Mouse (Mus musculus): ENCODE measurements around the gene Zfp281.

Zfp281 gene

DNA sequence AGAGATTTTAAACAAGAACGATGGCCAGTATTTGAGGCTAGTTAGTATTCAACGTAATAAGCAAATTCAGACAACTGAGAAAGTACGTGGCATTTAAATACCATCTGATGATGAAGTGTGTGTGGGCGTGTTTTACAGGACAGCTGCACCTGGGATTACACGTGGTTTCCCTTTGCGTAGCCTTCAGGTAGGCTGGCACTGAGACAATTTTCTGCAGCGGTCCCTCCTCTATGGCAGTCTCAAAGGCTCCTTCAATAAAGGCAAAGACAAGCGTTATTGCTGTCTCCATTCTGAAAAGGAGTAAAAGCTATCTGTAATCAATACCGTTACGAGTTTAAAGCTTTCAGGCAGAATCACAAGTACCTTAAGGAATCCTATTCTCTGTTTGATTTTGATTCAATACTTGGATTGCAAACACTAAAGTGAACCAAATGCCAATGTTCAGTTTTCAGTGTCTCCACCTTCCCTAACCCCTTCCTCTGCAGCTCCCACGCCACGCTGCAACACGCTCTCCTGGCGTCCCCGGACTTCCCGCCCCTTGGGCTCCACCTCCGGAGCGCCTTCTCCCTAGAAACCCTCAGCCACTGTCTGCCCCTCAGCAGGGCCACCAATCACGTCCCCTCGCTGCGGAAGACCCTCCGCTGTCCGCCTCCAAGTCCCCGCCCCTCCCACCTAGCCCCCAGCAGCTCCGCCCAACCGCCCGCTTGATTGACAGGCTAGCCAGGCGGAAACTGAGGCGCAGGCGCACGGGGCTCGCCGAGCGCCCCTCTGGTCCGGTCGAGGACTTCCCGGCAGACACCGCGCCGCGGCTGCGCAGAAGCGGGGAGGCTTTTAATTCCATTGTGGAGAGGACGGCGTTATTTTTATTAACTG, at the start of gene Zfp281:
Zfp281 (plus strand) TSS at position 756 of the 873 bp plus-strand sequence.
- ATAC-seq (ENCODE audit: insufficient number of reproducible peaks, low FRiP score, low TSS enrichment) = peak; percentile 93

DNA sequence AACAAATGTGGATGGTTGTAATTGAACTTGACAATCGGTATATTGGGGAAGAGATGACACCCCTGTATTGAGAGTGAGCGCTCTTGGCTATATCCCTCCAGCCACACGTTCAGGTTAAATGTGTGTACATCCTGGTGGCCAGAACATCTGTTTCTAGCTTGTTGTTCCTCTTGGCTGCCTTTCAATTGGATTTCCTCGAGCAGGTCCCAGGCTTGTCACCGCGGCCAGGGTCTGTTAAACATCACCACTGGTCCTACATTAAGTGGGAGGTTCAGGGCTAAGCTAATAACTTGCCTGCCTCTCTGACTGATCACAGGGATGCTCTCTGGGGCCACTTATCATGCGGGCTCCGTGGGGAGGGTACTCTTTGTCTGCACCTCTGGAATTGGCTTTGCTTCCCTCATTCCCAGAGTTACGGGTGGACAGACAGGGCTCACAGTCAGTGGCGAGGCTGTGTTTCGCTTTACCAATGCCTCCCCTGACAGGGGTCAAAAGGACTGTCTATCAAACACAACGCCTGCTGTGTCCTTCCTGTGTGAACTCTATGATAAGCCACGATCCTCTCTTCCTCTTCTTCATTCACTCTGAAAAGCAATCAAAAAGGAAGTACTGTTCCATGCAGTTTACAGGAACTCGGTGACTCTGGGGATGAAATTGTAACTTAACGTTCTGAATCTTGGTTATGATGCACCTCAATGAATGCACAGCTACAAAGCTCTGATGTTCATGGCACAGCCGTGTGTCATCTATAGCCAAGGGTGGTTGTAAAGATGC, 46.6 kb upstream of the Zfp281 start:
- ATAC-seq (ENCODE audit: insufficient number of reproducible peaks, low FRiP score, low TSS enrichment) = no peak

DNA sequence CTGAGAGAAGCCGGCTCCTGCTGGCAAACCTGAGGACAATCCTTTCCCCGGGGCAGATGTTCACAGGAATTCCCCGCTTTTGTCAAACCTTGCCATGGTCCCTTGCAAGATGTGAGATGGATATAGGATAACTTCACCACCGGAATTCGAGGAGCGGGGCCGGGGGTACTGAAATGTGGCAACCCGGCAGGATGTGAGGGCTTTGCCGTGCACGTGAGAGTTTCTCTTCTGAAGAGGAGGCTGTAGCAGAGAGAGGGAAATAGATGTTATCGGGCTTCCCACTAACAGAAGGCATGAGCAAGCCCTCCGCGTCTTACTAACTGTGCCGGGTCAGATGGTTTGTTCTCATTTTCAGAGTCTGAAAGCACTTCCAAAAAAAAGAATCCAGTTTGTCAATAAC, 45.3 kb upstream of the Zfp281 start:
- no peak for ATAC-seq (ENCODE audit: insufficient number of reproducible peaks, low FRiP score, low TSS enrichment)

- ATAC-seq (ENCODE audit: insufficient number of reproducible peaks, low FRiP score, low TSS enrichment) = no peak
These were observed 44.4 kb upstream of the Zfp281 start for GRCm38 (mm10) chr1:136580266-136580665.

GRCm38 (mm10) chr1:136581841-136582240, 42.9 kb upstream of the Zfp281 start:
- ATAC-seq (ENCODE audit: insufficient number of reproducible peaks, low FRiP score, low TSS enrichment) = no peak

GRCm38 (mm10) chr1:136587761-136588405, 36.8 kb upstream of the Zfp281 start:
- ATAC-seq (ENCODE audit: insufficient number of reproducible peaks, low FRiP score, low TSS enrichment) = no peak

GRCm38 (mm10) chr1:136588908-136589307, 35.8 kb upstream of the Zfp281 start:
- no peak for ATAC-seq (ENCODE audit: insufficient number of reproducible peaks, low FRiP score, low TSS enrichment)

DNA sequence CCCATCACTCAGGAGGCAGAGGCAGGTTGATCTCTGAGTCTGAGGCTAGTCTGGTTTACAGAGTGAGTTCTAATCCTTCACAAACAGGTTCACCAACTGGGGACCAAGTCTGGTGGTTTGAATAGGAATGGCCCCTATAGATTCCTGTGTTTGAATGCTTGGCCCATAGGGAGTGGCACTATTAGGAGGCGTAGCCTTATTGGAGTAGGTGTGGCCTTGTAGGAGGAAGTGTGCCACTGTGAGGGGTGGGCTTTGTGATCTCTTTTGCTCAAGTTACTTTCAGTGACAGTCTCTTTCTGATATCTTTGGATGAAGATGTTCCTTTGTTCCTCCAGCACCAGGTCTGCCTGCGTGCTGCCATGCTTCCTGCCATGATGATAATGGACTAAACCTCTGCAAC, 32.0 kb upstream of the Zfp281 start:
- ATAC-seq (ENCODE audit: insufficient number of reproducible peaks, low FRiP score, low TSS enrichment) = no peak

DNA sequence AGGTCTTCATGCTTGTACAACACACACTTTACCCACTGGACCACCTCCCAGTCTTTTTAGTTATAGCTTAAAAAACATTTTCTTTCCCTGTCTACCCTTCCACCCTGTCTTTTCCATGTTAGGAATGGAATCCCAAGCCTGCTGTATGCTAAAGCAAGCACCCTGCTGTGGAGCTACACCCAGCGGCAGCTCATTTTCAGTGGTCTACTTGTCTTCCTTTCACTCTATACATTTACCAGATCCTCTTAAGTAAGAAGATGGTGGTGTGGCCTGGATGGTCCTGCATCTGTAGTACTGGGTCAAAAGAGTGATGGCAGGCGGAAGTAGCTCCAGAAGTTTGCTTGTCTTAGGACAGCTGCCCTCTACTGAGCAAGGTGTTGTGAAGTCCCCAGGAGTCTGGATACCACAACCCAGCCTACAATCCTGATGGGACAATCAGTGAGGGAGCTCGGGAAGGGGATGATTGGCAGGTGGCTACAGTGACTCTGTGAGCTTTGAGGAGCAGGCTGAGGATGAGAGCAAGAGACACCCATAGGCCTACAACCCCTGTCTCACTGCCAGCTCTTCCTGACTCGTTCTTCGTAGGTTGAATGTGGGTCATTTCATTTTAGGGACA, 30.4 kb upstream of the Zfp281 start:
- no peak for ATAC-seq (ENCODE audit: insufficient number of reproducible peaks, low FRiP score, low TSS enrichment)

DNA sequence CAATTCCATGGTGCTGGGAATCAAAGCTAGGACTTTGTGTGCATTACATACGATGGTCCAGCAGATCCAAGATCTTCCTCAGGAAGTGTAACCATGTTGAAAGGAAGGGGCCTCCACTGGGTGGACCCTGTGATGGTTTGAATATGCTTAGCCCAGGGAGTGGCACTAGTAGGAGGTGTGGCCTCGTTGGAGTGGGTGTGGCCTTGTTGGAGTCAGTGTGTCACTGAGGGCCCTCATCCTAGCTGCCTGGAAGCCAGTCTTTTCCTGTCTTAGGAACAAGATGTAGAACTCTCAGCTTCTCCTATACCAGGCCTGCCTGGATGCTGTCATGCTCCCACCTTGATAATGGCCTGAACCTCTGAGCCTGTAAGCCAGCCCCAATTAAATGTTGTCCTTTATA, 27.9 kb upstream of the Zfp281 start:
- no peak for ATAC-seq (ENCODE audit: insufficient number of reproducible peaks, low FRiP score, low TSS enrichment)

DNA sequence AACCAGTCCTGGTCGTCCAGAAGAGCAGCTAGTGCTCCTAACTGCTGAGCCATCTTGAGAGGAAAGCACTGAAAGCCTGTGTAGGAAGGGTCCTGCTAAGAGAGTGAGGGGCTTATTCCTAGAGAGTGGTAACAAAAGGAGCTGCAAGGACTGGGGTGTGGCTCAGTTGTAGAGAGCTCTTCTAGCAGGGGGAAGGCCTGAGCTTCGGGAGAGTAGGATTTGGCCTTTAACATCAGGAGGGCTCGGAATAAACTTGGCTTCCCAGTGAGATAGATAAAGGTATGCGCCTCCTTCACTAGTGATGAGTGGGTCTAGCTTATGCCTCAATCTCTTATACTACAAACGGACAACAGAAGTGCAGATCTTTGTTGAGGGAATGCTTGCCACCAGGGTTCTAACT, 26.4 kb upstream of the Zfp281 start:
- no peak for ATAC-seq (ENCODE audit: insufficient number of reproducible peaks, low FRiP score, low TSS enrichment)

- ATAC-seq (ENCODE audit: insufficient number of reproducible peaks, low FRiP score, low TSS enrichment) = no peak
These were observed 24.6 kb upstream of the Zfp281 start for GRCm38 (mm10) chr1:136600067-136600466.

DNA sequence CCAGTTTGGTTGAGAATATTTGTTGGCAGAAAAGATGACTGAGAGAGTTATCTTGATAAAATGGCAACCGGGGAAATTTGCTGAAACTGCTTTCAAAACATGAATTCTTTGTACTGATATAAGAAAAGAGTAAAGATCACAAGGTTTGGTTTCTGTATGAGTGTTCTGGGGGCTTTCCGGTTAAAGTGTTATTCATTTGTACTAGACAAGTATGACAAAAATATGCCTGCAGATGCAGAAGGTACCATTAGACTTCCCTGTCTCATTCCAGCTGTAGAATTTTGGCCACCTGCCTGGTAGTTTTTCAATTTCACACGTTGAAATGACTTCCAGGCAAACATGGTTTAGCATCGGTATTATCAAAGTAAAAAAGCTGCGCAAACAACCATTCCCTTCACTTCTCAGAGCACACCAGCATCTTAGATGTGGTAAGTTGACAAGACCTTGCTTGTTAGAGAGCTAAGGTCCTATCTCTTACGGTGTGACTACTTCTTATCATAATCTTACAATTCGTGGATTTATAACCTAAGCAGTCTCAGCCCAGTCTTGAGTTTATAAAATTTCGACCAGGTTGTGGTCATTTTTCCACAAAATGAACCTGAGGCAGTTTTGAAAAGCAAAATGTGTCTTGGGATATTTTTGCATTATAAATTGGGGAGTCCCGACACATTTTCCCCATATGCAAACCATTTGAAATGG, 23.9 kb upstream of the Zfp281 start:
- ATAC-seq (ENCODE audit: insufficient number of reproducible peaks, low FRiP score, low TSS enrichment) = no peak

GRCm38 (mm10) chr1:136601346-136601888, 23.3 kb upstream of the Zfp281 start:
- ATAC-seq (ENCODE audit: insufficient number of reproducible peaks, low FRiP score, low TSS enrichment) = no peak

- ATAC-seq (ENCODE audit: insufficient number of reproducible peaks, low FRiP score, low TSS enrichment) = no peak
These were observed 22.4 kb upstream of the Zfp281 start for GRCm38 (mm10) chr1:136602303-136602702.

DNA sequence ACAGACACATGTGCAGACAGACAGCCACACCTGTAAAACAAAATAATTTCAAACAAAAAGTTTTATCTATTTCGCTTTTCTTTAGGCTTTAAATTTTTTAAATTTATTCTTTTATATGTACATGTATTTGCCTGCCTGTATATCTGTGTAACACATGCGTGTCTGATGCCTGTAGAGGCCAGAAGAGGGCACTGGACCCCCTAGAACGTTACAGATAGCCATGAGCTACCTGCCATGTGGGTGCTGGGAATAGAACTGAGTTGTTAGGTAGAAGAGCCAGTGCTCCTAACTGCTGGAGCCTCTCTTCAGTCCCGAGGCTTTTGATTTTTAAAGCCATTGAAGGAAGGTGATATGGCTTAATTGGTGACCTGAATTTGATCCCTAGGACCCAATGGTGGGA, 20.5 kb upstream of the Zfp281 start:
- no peak for ATAC-seq (ENCODE audit: insufficient number of reproducible peaks, low FRiP score, low TSS enrichment)

DNA sequence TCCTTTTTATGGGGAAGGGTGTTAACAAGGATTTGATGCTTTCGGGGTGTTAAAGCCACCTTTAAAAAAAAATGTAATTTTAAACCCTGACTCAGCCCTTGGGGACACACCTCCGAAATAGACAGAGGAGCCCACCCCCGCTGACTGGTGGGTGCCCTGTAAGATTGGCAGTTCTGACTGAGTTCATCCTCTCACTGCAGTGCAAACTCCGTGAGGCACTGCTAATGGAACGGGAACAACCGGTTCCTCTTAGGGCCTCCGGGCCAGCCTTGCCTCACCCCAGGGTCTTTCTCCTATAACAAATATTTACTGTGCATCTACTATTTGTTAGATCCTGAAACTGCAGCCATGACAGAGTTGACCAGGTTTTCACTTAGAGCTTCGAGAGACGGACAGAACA, 18.9 kb upstream of the Zfp281 start:
- ATAC-seq (ENCODE audit: insufficient number of reproducible peaks, low FRiP score, low TSS enrichment) = no peak

GRCm38 (mm10) chr1:136606278-136606677, 18.4 kb upstream of the Zfp281 start:
- no peak for ATAC-seq (ENCODE audit: insufficient number of reproducible peaks, low FRiP score, low TSS enrichment)

GRCm38 (mm10) chr1:136608339-136609261, 16.1 kb upstream of the Zfp281 start:
- ATAC-seq (ENCODE audit: insufficient number of reproducible peaks, low FRiP score, low TSS enrichment) = no peak
